Mouse (Mus musculus): ENCODE measurements around the gene Irak4. TPM values are rescaled to one million over a fixed set of nuclear protein-coding genes. Genes with fewer than 3 reads are reported as not detected.

Gene Irak4
- polyA plus RNA-seq, 1 experiment from 2014 or later, result 4.1 TPM

Other genes with a start within 250 kb of the Irak4 start
- 0.92 and 0.99 TPM in 2 replicates for gene Adamts20, start 78.2 kb upstream of the Irak4 start, polyA plus RNA-seq (2015; fragmentation: Nextera tagmentation; extraction: Ambion mirVana)
- 3.9 and 4.9 TPM in 2 replicates for gene Pus7l, start 96 bp upstream of the Irak4 start, polyA plus RNA-seq (2015; fragmentation: Nextera tagmentation; extraction: Ambion mirVana)
- 40.0 and 49.1 TPM in 2 replicates for gene Twf1, start 46.2 kb downstream of the Irak4 start, polyA plus RNA-seq (2015; fragmentation: Nextera tagmentation; extraction: Ambion mirVana)
- 2.0 TPM in 2 replicates for gene Tmem117, start 85.6 kb downstream of the Irak4 start, polyA plus RNA-seq (2015; fragmentation: Nextera tagmentation; extraction: Ambion mirVana)